Mouse (Mus musculus): ENCODE data around the gene Sec16b.

The Sec16b gene

GRCm38 (mm10) chr1:157506522-157506921, at the start of gene Sec16b:
TSS of gene Sec16b (plus strand) at chr1:157506728.
- DNase-seq (ENCODE audit: low spot score) = no peak

- no peak for DNase-seq (ENCODE audit: low spot score)
These were observed 48.7 kb upstream of the Sec16b start for GRCm38 (mm10) chr1:157457789-157458188.

GRCm38 (mm10) chr1:157458421-157459208, 47.9 kb upstream of the Sec16b start, which contains the start of gene Cryzl2:
TSS of gene Cryzl2 (plus strand) at chr1:157458577.
- peak; percentile 30 for DNase-seq (ENCODE audit: low spot score)

- DNase-seq (ENCODE audit: low spot score) = no peak
These were observed 46.6 kb upstream of the Sec16b start for GRCm38 (mm10) chr1:157459904-157460303.

GRCm38 (mm10) chr1:157461276-157461675, 45.3 kb upstream of the Sec16b start:
- DNase-seq (ENCODE audit: low spot score) = no peak

- DNase-seq (ENCODE audit: low spot score) = no peak
These were observed 44.2 kb upstream of the Sec16b start for GRCm38 (mm10) chr1:157462336-157462735.

- no peak for DNase-seq (ENCODE audit: low spot score)
These were observed 41.3 kb upstream of the Sec16b start for GRCm38 (mm10) chr1:157465194-157465593.

GRCm38 (mm10) chr1:157467866-157468265, 38.7 kb upstream of the Sec16b start:
- no peak for DNase-seq (ENCODE audit: low spot score)

- DNase-seq (ENCODE audit: low spot score) = no peak
These were observed 35.7 kb upstream of the Sec16b start for GRCm38 (mm10) chr1:157470761-157471386.

- DNase-seq (ENCODE audit: low spot score) = no peak
These were observed 33.8 kb upstream of the Sec16b start for GRCm38 (mm10) chr1:157472716-157473115.

- DNase-seq (ENCODE audit: low spot score) = no peak
These were observed 31.7 kb upstream of the Sec16b start for GRCm38 (mm10) chr1:157474865-157475264.

GRCm38 (mm10) chr1:157476231-157476630, 30.3 kb upstream of the Sec16b start:
- DNase-seq (ENCODE audit: low spot score) = no peak

- no peak for DNase-seq (ENCODE audit: low spot score)
These were observed 26.4 kb upstream of the Sec16b start for GRCm38 (mm10) chr1:157480090-157480489.

GRCm38 (mm10) chr1:157480901-157481300, 25.6 kb upstream of the Sec16b start:
- DNase-seq (ENCODE audit: low spot score) = no peak

- DNase-seq (ENCODE audit: low spot score) = no peak
These were observed 24.9 kb upstream of the Sec16b start for GRCm38 (mm10) chr1:157481666-157482065.

- no peak for DNase-seq (ENCODE audit: low spot score)
These were observed 22.4 kb upstream of the Sec16b start for GRCm38 (mm10) chr1:157484161-157484560.

- no peak for DNase-seq (ENCODE audit: low spot score)
These were observed 5.9 kb upstream of the Sec16b start for GRCm38 (mm10) chr1:157500657-157501056.

- DNase-seq (ENCODE audit: low spot score) = no peak
These were observed 5.1 kb upstream of the Sec16b start for GRCm38 (mm10) chr1:157501352-157501945.

GRCm38 (mm10) chr1:157503071-157503470, 3.5 kb upstream of the Sec16b start:
- DNase-seq (ENCODE audit: low spot score) = no peak

GRCm38 (mm10) chr1:157506995-157507595, 567 bp downstream of the Sec16b start:
- DNase-seq (ENCODE audit: low spot score) = no peak

GRCm38 (mm10) chr1:157507814-157508213, 1.3 kb downstream of the Sec16b start:
- no peak for DNase-seq (ENCODE audit: low spot score)

- DNase-seq (ENCODE audit: low spot score) = no peak
These were observed 6.3 kb downstream of the Sec16b start for GRCm38 (mm10) chr1:157512690-157513448.
